Mouse (Mus musculus) megakaryocyte, embryonic 14.5 days (primary cell): ENCODE measurements around the gene Sco1.

Source experiments
- FLI1 ChIP-seq: IDR thresholded peaks from 2 replicates; pipeline ENCODE4 v1.6.1; 2012; ENCODE audit warnings: low read length, inconsistent platforms, mixed read lengths
- GATA1 ChIP-seq: IDR thresholded peaks from 3 replicates; pipeline ENCODE4 v1.6.1; 2012; ENCODE audit warnings: mixed read lengths, low read length, inconsistent platforms, borderline replicate concordance

GRCm38 (mm10) chr11:67112019-67112850 is 59.8 kb downstream of the Sco1 start:
- TF ChIP-seq GATA1 (no peak), FLI1 (no peak)
